Mouse (Mus musculus): Measurements from ENCODE around the gene Tas1r2. TPM values are rescaled to one million over a fixed set of nuclear protein-coding genes. Genes with fewer than 3 reads are reported as not detected.

Gene Tas1r2
- polyA plus RNA-seq (2014; fragmentation: Nextera tagmentation; extraction: Ambion mirVana) = not detected in 2 replicates

DNA sequence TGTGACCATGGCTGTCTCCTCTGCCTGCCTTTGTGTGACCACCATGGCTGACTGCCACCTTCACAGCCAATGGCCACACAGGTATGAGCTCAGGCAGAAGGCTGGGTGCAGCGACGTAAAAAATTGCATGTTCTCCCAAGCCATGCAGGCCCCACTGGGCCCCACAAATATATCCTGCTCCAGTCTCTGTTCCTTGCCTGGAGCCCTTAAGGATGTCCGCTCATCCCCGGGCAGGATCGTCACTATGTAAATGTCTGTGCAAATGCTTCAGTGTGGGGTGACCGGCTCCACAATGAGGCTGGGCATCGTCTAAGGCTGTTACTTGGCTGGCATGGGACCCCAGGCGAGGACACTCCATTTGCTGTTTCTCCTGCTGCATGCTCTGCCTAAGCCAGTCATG lies at the start of gene Tas1r2:
Gene Tas1r2 (plus strand): TSS at position 301 of the 400 bp plus-strand sequence.
- H3K4me3 ChIP-seq (ENCODE audit: low read depth, low read length) = no peak within 1 kb of the TSS
- H3K4me1 ChIP-seq (ENCODE audit: insufficient read depth) = no peaks in the 10 kb centered on the region
- 0 out of 2 replicates have a peak, but pooled peaks cover 6% of the 10 kb centered on the region for H3K36me3 ChIP-seq (ENCODE audit: insufficient read depth)
- 71% methylated on average over 8 of the region's 8 CpGs for WGBS
- H3K4me2 ChIP-seq = no peak within 1 kb of the TSS
- H3K27me3 ChIP-seq (ENCODE audit: insufficient read depth, low read length) = no peaks in the 10 kb centered on the region
- no peak within 1 kb of the TSS for H3K9ac ChIP-seq
- ATAC-seq (ENCODE audit: insufficient read depth) (no peak), DNase-seq (no peak)
- no peak within 1 kb of the TSS for H3K27ac ChIP-seq (ENCODE audit: low read depth)
- no peak for TF ChIP-seq CTCF (IDR thresholded peaks at IDR 0.05; ENCODE audit: low read depth)
- H3K9me3 ChIP-seq (ENCODE audit: low read depth, low read length) = no peaks in the 10 kb centered on the region

DNA sequence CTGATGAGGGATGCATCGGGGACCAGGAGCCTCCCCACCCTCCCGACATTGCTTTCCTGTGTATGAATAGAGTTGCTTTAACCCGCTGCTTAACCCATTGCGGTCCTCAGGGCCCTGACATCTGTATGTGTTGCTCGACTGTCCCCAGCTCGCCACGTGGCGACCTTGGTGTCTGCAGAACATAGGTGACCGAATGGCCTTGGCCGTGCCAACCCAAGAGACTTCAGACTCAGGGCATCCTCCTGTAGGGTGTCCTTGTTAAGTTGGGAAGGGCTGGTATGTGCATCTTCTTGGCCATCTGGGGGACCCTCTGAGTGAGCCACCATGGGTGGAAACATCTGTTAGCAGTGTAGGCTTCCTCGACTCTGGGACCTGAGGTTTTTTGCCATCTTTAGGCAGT lies 48.1 kb upstream of the Tas1r2 start:
- H3K9me3 ChIP-seq (ENCODE audit: low read depth, low read length) = no peaks in the 10 kb centered on the region

DNA sequence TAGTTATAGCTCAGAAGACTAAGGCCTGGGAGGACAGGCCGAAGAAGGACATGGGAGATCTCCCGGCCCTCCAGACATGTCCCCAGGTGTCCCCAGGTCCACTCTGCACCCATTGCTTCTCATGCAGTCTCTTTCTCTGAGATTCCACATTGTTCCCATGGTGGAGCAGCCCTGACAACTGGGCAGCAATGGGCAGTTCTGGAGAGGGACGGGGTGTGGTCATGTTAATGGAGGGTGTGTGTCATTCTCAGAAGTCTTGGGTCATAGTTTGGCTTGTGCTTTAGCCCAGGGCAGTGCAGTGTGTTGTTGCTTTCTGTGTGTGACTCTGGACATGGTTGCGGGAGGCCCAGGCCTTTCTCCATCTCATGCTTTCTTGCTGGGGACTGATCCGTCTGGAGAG lies 46.6 kb upstream of the Tas1r2 start:
- H3K27me3 ChIP-seq (ENCODE audit: insufficient read depth, low read length) = no peaks in the 10 kb centered on the region
- TF ChIP-seq CTCF (IDR thresholded peaks at IDR 0.05; ENCODE audit: low read depth) = no peak
- no peak for ATAC-seq (ENCODE audit: insufficient read depth)
- H3K36me3 ChIP-seq (ENCODE audit: insufficient read depth) = peaks cover 51% of the 10 kb centered on the region
- no peak overlapping the region for H3K4me3 ChIP-seq (ENCODE audit: low read depth, low read length)
- no peak overlapping the region for H3K27ac ChIP-seq (ENCODE audit: low read depth)
- 92% methylated on average over 5 of the region's 5 CpGs for WGBS
- H3K9ac ChIP-seq = no peak overlapping the region
- no peak for DNase-seq
- peaks cover 13% of the 10 kb centered on the region for H3K4me1 ChIP-seq (ENCODE audit: insufficient read depth)
- H3K9me3 ChIP-seq (ENCODE audit: low read depth, low read length) = no peaks in the 10 kb centered on the region
- H3K4me2 ChIP-seq = no peak overlapping the region

More for the DNA sequence above, 48.1 kb upstream of the Tas1r2 start:
- no peak overlapping the region for H3K4me3 ChIP-seq (ENCODE audit: low read depth, low read length)
- H3K27ac ChIP-seq (ENCODE audit: low read depth) = no peak overlapping the region
- TF ChIP-seq CTCF (IDR thresholded peaks at IDR 0.05; ENCODE audit: low read depth) = no peak
- 83% methylated on average over 11 of the region's 11 CpGs for WGBS
- peaks cover 51% of the 10 kb centered on the region for H3K36me3 ChIP-seq (ENCODE audit: insufficient read depth)
- no peak for ATAC-seq (ENCODE audit: insufficient read depth)
- H3K4me1 ChIP-seq (ENCODE audit: insufficient read depth) = peaks cover 21% of the 10 kb centered on the region
- H3K4me2 ChIP-seq = no peak overlapping the region
- DNase-seq = no peak
- no peak overlapping the region for H3K9ac ChIP-seq
- no peaks in the 10 kb centered on the region for H3K27me3 ChIP-seq (ENCODE audit: insufficient read depth, low read length)

GRCm38 (mm10) chr4:139608975-139609374 lies 44.4 kb upstream of the Tas1r2 start:
- DNase-seq (no peak), ATAC-seq (ENCODE audit: insufficient read depth) (no peak)
- Histone ChIP-seq H3K27ac (ENCODE audit: low read depth) (no peak overlapping the region), H3K9ac (no peak overlapping the region), H3K4me1 (ENCODE audit: insufficient read depth) (no peaks in the 10 kb centered on the region), H3K36me3 (ENCODE audit: insufficient read depth) (peaks cover 66% of the 10 kb centered on the region), H3K4me2 (no peak overlapping the region), H3K9me3 (ENCODE audit: low read depth, low read length) (no peaks in the 10 kb centered on the region), H3K27me3 (ENCODE audit: insufficient read depth, low read length) (no peaks in the 10 kb centered on the region), H3K4me3 (ENCODE audit: low read depth, low read length) (no peak overlapping the region)
- no peak for TF ChIP-seq CTCF (IDR thresholded peaks at IDR 0.05; ENCODE audit: low read depth)
- 68% methylated on average over 4 of the region's 4 CpGs for WGBS

GRCm38 (mm10) chr4:139610954-139611353 lies 42.4 kb upstream of the Tas1r2 start:
- Histone ChIP-seq H3K36me3 (ENCODE audit: insufficient read depth) (peaks cover 70% of the 10 kb centered on the region), H3K4me3 (ENCODE audit: low read depth, low read length) (no peak overlapping the region), H3K9me3 (ENCODE audit: low read depth, low read length) (no peaks in the 10 kb centered on the region), H3K27me3 (ENCODE audit: insufficient read depth, low read length) (no peaks in the 10 kb centered on the region), H3K4me2 (no peak overlapping the region), H3K4me1 (ENCODE audit: insufficient read depth) (no peaks in the 10 kb centered on the region), H3K27ac (ENCODE audit: low read depth) (peak overlapping the region; percentile 39), H3K9ac (no peak overlapping the region)
- 51% methylated on average over 6 of the region's 6 CpGs for WGBS
- DNase-seq = peak; percentile 11
- no peak for TF ChIP-seq CTCF (IDR thresholded peaks at IDR 0.05; ENCODE audit: low read depth)
- ATAC-seq (ENCODE audit: insufficient read depth) = peak; percentile 13; the same call in 1 of the 2 replicates

DNA sequence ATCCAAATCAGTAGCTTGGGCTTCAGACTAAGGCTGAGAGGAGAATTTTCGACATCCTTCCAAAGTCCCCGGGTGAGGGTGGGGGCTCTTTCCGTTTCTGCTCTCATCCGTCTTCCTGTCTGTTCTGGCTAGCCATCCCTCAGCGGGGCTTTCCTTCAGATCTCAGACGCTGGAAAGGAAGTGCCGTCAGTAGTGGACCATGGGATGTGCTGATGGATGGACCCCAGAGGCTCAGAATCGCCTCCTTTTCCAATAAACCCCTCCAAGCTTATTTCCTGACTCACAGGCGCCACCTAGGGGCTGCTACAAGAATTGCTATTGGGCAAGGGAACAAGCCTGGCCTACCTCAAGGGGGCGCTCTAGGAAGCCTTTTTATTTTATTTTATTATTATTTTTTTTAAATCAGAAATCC lies 41.8 kb upstream of the Tas1r2 start:
- DNase-seq (peak; percentile 95), ATAC-seq (ENCODE audit: insufficient read depth) (peak; percentile 86)
- Histone ChIP-seq H3K9me3 (ENCODE audit: low read depth, low read length) (no peaks in the 10 kb centered on the region), H3K4me1 (ENCODE audit: insufficient read depth) (no peaks in the 10 kb centered on the region), H3K27ac (ENCODE audit: low read depth) (no peak overlapping the region), H3K4me3 (ENCODE audit: low read depth, low read length) (no peak overlapping the region), H3K4me2 (peak overlapping the region; percentile 47), H3K36me3 (ENCODE audit: insufficient read depth) (peaks cover 70% of the 10 kb centered on the region), H3K9ac (no peak overlapping the region), H3K27me3 (ENCODE audit: insufficient read depth, low read length) (no peaks in the 10 kb centered on the region)
- 5% methylated on average over 10 of the region's 10 CpGs for whole genome bisulfite sequencing
- peak; percentile 99 for TF ChIP-seq CTCF (IDR thresholded peaks at IDR 0.05; ENCODE audit: low read depth)

- Histone ChIP-seq H3K9me3 (ENCODE audit: low read depth, low read length) (no peaks in the 10 kb centered on the region), H3K4me1 (ENCODE audit: insufficient read depth) (no peaks in the 10 kb centered on the region), H3K27me3 (ENCODE audit: insufficient read depth, low read length) (no peaks in the 10 kb centered on the region), H3K4me2 (no peak overlapping the region), H3K27ac (ENCODE audit: low read depth) (no peak overlapping the region), H3K9ac (no peak overlapping the region), H3K36me3 (ENCODE audit: insufficient read depth) (peaks cover 47% of the 10 kb centered on the region), H3K4me3 (ENCODE audit: low read depth, low read length) (no peak overlapping the region)
- no peak for TF ChIP-seq CTCF (IDR thresholded peaks at IDR 0.05; ENCODE audit: low read depth)
- DNase-seq (no peak), ATAC-seq (ENCODE audit: insufficient read depth) (no peak)
- WGBS = 88% methylated on average over 21 of the region's 21 CpGs
These were observed 38.6 kb upstream of the Tas1r2 start for GRCm38 (mm10) chr4:139614524-139615260.
